Mouse (Mus musculus) kidney, adult 2 months (tissue): ENCODE results near the gene Kcnj4.

Experiments used
- CTCF ChIP-seq: fragments of 200-500 bp; conservative IDR thresholded peaks from 2 replicates; pipeline ENCODE4 v1.5.1; 2011; ENCODE audit warnings: low read depth, mild to moderate bottlenecking, control low read depth, low read length, moderate library complexity, mixed read lengths; ENCODE audit not compliant: insufficient read depth, insufficient read length
- POLR2A ChIP-seq: fragments of 200-500 bp; IDR thresholded peaks from one replicate; pipeline ENCODE4 v1.6.1; 2011; ENCODE audit warnings: low read depth, low read length, control low read depth

GRCm38 (mm10) chr15:79513940-79514339 is 8.9 kb upstream of the Kcnj4 start:
- TF ChIP-seq CTCF: no peak
- no peak for TF ChIP-seq POLR2A
